Mouse (Mus musculus): ENCODE measurements at regions not wholly inside any gene's neighbourhood (a gene's known extent, or its start where the extent isn't known, plus 50 kb on each side); places are given as distances from the start of the nearest gene placed in this dataset.
"Not testable (repeated sequence)": the region's sequence is repeated elsewhere in the genome, so short reads cannot be mapped to it uniquely, and the experiment has no call there.

DNA sequence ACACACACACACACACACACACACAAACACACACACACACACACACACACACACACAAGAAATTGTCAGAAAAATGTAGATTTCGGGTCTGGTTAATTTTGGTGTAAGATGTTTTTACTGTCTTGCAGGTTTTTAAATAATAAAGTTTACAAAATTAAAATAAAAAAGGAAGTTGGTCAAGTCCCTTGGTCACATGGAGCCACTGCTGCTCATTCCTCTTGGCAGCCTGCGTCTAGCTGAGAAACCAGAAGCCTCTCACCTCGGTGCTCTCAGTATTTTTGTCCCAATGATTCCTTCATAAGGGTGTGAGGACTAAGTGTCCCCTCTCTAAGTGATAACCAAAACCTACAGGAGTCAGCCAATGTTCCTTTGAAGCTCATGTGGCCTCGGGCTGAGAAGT lies 76.8 kb upstream of the Smg1 start:
- H3K4me1 ChIP-seq (ENCODE audit: control insufficient read depth, insufficient read depth, low read length), result peaks cover 3% of the 10 kb centered on the region
- no peak overlapping the region for H3K27ac ChIP-seq (ENCODE audit: insufficient read depth, low read depth, low read length)
- TF ChIP-seq CTCF (IDR thresholded peaks at IDR 0.05; ENCODE audit: low read depth, low read length) (no peak), POLR2A (IDR thresholded peaks at IDR 0.05; ENCODE audit: borderline replicate concordance, low read depth, low read length) (no peak)
- no peak overlapping the region for H3K4me3 ChIP-seq (ENCODE audit: insufficient read depth, low read length)

DNA sequence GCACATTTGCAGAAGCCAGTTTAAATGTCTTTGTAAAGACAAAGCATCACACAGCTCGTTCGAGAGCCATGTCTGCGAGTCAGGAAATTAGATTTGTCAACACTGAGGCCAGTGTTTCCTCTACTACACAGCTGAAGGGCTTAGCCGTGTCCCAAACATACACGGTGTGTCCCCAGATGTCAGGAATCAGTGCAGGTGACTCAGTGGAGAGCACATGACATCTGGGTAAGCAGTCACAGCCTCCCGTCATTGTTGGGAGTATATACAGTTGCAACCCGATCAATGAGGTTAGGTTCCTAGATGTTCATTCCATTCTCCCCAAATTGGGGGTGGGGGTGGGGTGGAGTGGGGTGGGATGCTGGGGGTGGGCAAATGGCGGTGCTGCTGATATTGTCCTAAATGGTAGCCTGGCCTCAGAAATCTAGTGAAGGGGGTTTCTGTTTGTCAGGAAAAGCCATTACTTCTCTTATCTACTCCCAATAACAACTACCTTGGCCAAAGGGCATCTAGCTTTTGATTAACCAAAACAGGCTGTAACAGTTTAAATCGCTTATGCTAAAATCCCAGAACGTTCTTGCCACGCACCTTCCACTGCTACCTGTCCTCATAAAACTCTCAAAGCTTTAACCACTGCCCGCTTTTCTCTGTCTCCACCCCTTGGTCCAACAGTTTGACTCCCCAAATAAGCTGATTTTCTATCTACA lies 75.1 kb upstream of the Smg1 start:
- TF ChIP-seq CTCF (IDR thresholded peaks at IDR 0.05; ENCODE audit: low read depth, low read length), result no peak
- TF ChIP-seq POLR2A (IDR thresholded peaks at IDR 0.05; ENCODE audit: borderline replicate concordance, low read depth, low read length), result no peak
- no peak overlapping the region for H3K4me3 ChIP-seq (ENCODE audit: insufficient read depth, low read length)
- H3K27ac ChIP-seq (ENCODE audit: insufficient read depth, low read depth, low read length), result no peak overlapping the region
- peaks cover 3% of the 10 kb centered on the region for H3K4me1 ChIP-seq (ENCODE audit: control insufficient read depth, insufficient read depth, low read length)

DNA sequence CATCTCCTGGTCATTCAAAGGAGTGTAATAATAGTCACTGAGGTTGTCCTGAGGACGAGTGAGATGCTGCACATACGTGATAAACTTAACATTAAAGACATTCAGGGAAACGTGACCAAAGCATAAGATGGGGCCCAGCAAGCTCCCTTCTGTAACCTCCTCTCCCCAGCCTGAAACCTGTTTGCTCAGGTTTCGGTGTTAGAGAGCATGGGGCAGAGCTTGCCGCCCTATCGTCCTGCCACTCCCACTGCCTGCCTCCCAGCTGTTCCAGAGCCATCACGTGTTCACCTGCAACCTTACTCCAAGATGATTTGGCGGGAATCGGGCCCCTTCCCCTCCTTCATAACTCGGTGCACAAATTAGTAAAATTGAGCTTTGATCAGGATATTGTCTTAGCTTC lies 71.4 kb upstream of the Smg1 start:
- not testable (repeated sequence) for H3K27ac ChIP-seq (ENCODE audit: insufficient read depth, low read depth, low read length); H3K4me3 ChIP-seq (ENCODE audit: insufficient read depth, low read length); H3K4me1 ChIP-seq (ENCODE audit: control insufficient read depth, insufficient read depth, low read length)

DNA sequence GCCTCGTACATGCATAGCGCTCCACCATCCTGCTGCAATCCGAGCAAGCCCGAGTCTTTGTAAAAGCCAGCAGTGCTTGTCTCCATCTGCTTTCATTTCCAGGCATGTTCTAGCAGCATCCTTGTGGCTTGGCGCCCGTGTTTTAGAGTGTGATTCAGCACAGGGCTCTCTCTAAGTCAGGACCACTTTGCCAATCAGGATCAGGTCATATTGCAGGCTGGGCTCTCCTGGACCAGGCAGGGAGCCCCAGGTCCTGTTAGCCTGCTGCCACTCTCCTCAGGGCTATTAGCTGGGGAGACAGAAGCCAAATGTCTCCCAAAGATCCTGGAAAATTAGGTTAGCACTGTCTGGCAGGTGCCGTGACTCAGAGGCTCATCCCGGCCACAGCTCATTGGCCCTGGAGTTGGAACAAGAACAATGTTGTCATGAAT lies 70.8 kb upstream of the Smg1 start:
- H3K27ac ChIP-seq (ENCODE audit: insufficient read depth, low read depth, low read length), result no peak overlapping the region
- no peak overlapping the region for H3K4me3 ChIP-seq (ENCODE audit: insufficient read depth, low read length)
- no peaks in the 10 kb centered on the region for H3K4me1 ChIP-seq (ENCODE audit: control insufficient read depth, insufficient read depth, low read length)
- TF ChIP-seq CTCF (IDR thresholded peaks at IDR 0.05; ENCODE audit: low read depth, low read length), result no peak
- no peak for TF ChIP-seq POLR2A (IDR thresholded peaks at IDR 0.05; ENCODE audit: borderline replicate concordance, low read depth, low read length)

DNA sequence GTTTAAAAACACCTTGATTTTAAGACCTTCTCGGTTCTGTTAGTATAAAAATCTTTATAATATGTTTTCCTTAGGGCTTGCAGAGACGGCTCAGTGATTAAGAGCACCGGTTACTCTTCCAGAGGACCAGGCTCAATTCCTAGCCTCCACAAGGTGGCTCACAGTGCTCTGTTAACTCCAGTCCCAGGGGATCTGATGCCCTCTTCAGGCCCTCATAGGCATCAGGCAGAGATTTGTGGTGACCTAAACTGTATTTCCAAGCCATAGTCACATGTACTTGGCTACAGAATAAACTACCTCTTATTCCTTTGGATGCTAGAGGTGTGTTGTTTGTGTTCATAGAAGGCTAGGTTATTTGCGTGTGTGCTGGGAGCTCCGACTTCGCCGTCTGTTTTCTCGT lies 70.3 kb upstream of the Smg1 start:
- Histone ChIP-seq H3K4me3 (ENCODE audit: insufficient read depth, low read length) (no peak overlapping the region), H3K4me1 (ENCODE audit: control insufficient read depth, insufficient read depth, low read length) (no peaks in the 10 kb centered on the region), H3K27ac (ENCODE audit: insufficient read depth, low read depth, low read length) (no peak overlapping the region)
- TF ChIP-seq CTCF (IDR thresholded peaks at IDR 0.05; ENCODE audit: low read depth, low read length), result 0 out of 2 replicates have a peak, but pooled peaks have one; percentile 20
- no peak for TF ChIP-seq POLR2A (IDR thresholded peaks at IDR 0.05; ENCODE audit: borderline replicate concordance, low read depth, low read length)

DNA sequence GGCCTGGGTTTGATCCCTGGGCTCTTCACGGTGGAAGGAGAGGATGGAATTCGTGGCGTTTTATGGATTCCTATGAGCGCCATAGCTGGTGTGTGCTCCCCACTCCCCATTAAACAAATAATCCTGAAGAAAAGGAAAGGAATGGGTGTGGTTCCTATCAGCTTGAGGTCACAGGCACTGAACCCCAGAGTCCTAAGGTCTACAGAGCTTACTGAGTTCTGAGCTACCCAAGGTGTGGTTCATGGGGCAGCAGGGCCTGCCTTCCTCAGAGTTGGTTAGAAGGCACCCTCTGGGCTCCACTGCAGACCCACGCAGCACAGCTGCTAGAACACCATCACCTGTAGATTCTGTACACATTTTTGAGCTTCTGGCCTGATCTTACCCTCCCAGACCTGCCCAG lies 66.3 kb upstream of the Smg1 start:
- H3K4me3 ChIP-seq (ENCODE audit: insufficient read depth, low read length), result no peak overlapping the region
- H3K27ac ChIP-seq (ENCODE audit: insufficient read depth, low read depth, low read length), result no peak overlapping the region
- TF ChIP-seq CTCF (IDR thresholded peaks at IDR 0.05; ENCODE audit: low read depth, low read length), result no peak
- no peak for TF ChIP-seq POLR2A (IDR thresholded peaks at IDR 0.05; ENCODE audit: borderline replicate concordance, low read depth, low read length)
- H3K4me1 ChIP-seq (ENCODE audit: control insufficient read depth, insufficient read depth, low read length), result no peaks in the 10 kb centered on the region

DNA sequence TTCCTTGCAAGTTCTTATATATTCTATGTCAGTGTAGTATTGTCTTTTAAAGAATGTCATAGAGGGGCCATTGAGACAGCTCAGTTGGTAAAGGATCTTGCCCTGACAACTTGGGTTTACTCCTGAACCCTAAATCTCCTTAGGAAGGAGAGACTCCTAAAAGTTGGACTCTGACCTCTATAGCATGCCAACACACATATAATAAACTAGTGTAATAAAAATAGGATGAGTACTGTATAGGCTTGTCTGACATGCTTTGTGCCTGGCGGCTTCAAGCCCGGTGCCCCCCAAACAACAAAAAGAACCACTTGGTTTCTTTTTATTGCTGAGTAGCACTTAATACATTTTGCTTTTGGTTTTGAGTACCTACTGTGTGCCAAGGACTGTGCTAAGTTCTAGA lies 65.4 kb upstream of the Smg1 start:
- TF ChIP-seq POLR2A (IDR thresholded peaks at IDR 0.05; ENCODE audit: borderline replicate concordance, low read depth, low read length), result no peak
- no peak for TF ChIP-seq CTCF (IDR thresholded peaks at IDR 0.05; ENCODE audit: low read depth, low read length)
- Histone ChIP-seq H3K27ac (ENCODE audit: insufficient read depth, low read depth, low read length) (no peak overlapping the region), H3K4me3 (ENCODE audit: insufficient read depth, low read length) (no peak overlapping the region), H3K4me1 (ENCODE audit: control insufficient read depth, insufficient read depth, low read length) (peaks cover 3% of the 10 kb centered on the region; the same call in 1 of the 2 replicates)

DNA sequence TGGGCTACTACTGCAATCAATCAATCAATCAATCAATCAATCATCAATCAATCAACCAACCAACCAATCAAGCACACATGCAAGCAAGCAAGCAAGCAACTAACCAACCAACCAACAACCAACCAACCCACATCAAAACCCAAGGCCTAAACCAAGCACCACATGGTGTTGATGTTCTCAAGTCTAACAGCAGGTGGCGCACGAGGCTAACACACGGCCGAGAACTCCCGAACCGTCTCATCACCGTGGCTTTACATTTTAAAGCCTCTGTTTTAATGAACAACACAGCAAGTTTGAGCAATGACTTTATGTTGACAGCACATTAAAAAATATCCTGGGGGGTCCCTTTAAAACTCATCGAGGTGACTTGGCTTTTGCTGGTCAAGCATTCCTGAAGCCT lies 61.3 kb upstream of the Smg1 start:
- TF ChIP-seq POLR2A (IDR thresholded peaks at IDR 0.05; ENCODE audit: borderline replicate concordance, low read depth, low read length) (no peak), CTCF (IDR thresholded peaks at IDR 0.05; ENCODE audit: low read depth, low read length) (peak; percentile 84)
- no peak overlapping the region for H3K4me3 ChIP-seq (ENCODE audit: insufficient read depth, low read length)
- no peak overlapping the region for H3K27ac ChIP-seq (ENCODE audit: insufficient read depth, low read depth, low read length)
- H3K4me1 ChIP-seq (ENCODE audit: control insufficient read depth, insufficient read depth, low read length), result peaks cover 5% of the 10 kb centered on the region; the same call in 1 of the 2 replicates

DNA sequence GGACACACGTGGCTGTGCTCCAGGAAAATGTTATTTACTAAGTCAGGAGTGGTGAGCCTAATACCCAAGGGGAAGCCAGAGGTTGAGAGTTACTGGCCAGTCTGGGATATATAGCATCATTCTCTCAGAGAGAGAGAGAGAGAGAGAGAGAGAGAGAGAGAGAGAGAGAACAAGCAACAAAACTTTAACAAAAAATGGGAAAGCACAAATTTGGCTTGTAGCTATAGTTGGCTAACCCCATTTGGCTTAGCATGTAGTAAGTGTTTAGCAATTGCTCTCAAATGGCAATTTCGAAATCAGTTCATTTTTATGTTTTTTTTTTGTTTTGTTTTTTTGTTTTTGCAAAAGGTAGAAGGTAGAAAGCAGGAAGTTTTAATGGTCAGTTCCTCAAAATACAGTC lies 60.9 kb upstream of the Smg1 start:
- no peak for TF ChIP-seq POLR2A (IDR thresholded peaks at IDR 0.05; ENCODE audit: borderline replicate concordance, low read depth, low read length)
- no peak for TF ChIP-seq CTCF (IDR thresholded peaks at IDR 0.05; ENCODE audit: low read depth, low read length)
- Histone ChIP-seq H3K27ac (ENCODE audit: insufficient read depth, low read depth, low read length) (no peak overlapping the region), H3K4me1 (ENCODE audit: control insufficient read depth, insufficient read depth, low read length) (peaks cover 5% of the 10 kb centered on the region; the same call in 1 of the 2 replicates), H3K4me3 (ENCODE audit: insufficient read depth, low read length) (no peak overlapping the region)

DNA sequence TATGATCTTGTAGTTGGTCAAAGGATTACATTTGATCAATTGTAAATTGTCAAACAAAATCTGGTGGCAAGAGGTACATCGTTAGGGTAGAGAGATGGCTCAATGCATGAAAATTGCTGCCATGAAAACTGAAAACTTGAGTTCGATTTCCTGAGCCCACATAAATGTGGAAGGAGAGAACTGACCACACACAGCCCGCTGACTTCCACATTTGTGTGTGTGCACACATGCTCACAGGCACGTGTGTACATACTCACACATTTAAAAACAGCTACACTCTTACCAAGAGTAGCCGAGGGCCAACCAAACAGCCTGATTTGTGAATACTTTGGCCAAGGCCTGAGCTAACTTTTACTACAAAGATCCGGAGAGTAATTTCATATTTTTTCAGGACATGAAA lies 60.5 kb upstream of the Smg1 start:
- TF ChIP-seq POLR2A (IDR thresholded peaks at IDR 0.05; ENCODE audit: borderline replicate concordance, low read depth, low read length), result no peak
- no peak overlapping the region for H3K4me3 ChIP-seq (ENCODE audit: insufficient read depth, low read length)
- H3K4me1 ChIP-seq (ENCODE audit: control insufficient read depth, insufficient read depth, low read length), result peaks cover 5% of the 10 kb centered on the region; the same call in 1 of the 2 replicates
- H3K27ac ChIP-seq (ENCODE audit: insufficient read depth, low read depth, low read length), result no peak overlapping the region
